Mouse (Mus musculus): ENCODE data around the gene Gal3st4.

- TF ChIP-seq CTCF (IDR thresholded peaks at IDR 0.05; ENCODE audit: borderline replicate concordance, insufficient read depth, low read depth, low read length), result no peak
- no peak for TF ChIP-seq POLR2A (IDR thresholded peaks at IDR 0.05; ENCODE audit: borderline replicate concordance, insufficient read depth, low read length)
Observed at GRCm38 (mm10) chr5:138256966-138257584, 15.6 kb downstream of the Gal3st4 start.

Data from cerebellum, adult 2 months (tissue).